Mouse (Mus musculus): ENCODE measurements at regions not wholly inside any gene's neighbourhood (a gene's known extent, or its start where the extent isn't known, plus 50 kb on each side); places are given as distances from the start of the nearest gene placed in this dataset.

DNA sequence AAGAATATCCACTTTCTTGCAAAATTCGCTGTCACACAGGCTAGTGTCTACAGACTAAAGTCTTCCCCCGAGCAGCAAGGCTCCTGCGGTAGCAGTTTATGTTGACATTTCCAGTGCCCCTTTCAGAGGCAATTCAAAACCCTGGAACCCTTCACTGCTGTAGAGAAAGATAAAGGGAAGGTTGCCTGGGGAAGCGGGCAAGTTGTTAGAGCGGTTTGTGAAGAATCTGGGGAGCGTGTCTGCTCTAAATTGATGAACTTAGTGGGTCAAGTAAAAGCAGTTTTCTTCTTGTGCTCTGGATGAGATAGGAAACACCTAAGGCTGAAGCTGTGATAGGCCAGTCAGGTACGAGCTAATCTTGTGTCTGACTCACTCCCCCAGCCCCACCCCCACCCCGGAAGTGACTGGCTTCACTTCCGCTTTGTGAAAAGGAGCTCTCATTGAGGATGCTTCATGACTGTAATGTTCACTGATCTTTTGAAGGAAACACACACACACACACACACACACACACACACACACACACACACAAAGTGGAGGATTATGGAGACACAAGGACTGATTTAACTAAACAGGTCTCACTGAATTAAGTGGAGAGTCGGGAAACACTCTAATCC is 626.6 kb upstream of the Sox9 start:
- DNase-seq (ENCODE audit: extremely low spot score in 1 of 2, low spot score in 1 of 2): no peak

DNA sequence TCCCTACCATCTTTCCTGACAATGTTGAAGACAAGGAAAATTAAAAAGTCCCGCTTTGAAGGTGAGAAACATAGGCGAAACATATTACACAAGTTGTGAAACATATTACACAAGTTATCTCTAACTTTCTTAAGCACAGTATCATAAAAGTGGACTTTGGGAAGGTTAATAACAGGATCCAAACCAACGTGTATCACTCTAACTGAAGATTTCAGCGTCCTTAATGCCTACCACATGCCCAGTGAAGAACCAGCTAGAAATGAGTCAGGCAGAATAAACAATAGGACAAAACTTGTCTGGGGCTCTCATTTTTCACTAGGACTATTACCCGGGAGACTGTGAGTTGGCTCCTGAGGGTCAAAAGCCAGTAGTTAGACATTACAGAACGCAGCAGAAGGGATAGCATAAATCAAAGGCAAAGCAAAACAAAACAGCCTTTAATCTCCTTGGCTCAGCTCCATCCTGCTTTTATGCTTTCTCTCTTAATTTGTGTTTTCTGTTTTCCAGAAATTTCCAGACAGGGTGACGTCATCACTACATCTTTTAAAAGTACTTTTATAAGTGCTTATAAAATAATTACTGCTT is 618.3 kb upstream of the Sox9 start:
- no peak for DNase-seq (ENCODE audit: extremely low spot score in 1 of 2, low spot score in 1 of 2)

DNA sequence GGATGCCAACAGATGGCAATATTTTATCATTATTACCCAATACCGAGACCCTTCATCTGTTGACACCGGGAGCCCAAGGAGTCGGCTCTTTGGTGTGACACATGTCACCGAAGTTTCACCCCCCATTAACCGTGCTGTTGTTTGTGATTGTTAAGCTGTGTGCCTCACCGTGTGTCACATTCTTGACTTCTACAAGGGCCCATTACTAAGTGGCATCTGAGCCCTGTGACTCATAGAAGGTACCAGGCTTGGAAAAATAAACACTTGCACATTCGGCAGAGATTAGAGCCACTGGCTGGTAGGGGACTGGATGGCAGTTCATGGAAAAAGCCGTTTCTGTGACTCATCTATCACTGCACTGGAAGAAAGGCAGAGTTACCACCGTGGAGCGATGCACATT is 608.4 kb upstream of the Sox9 start:
- no peak for DNase-seq (ENCODE audit: extremely low spot score in 1 of 2, low spot score in 1 of 2)

DNA sequence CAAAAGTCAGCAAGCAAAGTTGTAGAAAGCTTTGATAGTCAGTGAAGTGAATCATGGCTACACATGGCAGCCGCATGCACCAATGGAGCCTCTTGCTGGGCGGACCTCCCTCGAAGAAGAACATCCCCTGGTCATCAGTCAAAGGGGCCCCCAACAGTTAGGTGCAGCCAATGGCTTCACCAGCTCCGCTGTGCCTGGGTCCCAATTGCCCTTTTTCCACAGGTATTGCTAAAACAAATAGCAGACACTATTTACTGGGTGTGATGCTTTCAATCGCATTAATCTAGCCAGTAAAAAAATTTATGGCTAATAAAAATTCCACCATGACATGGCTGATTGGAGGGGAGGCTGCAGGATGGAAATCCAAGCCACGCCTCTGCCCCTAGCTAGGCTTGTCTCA is 606.7 kb upstream of the Sox9 start:
- no peak for DNase-seq (ENCODE audit: extremely low spot score in 1 of 2, low spot score in 1 of 2)

DNA sequence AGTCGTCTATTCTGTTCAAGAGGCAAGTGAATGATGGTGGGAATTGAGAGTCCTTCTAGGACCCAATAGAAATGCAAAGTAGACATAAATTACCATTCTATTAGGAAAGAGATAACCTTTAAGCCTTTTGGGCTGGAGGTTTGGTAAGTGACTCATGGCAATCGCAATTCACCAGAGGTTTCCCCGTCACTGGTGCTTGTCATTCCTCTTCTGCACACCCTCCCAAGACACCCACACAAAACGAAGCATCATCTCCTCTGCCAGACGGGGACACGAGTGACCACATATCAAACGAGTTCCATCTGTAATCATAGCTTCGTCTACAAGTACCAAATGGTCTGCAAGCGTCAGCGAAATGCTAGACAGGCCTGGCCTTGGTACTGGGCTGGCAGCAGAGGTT is 601.4 kb upstream of the Sox9 start:
- DNase-seq (ENCODE audit: extremely low spot score in 1 of 2, low spot score in 1 of 2): no peak

DNA sequence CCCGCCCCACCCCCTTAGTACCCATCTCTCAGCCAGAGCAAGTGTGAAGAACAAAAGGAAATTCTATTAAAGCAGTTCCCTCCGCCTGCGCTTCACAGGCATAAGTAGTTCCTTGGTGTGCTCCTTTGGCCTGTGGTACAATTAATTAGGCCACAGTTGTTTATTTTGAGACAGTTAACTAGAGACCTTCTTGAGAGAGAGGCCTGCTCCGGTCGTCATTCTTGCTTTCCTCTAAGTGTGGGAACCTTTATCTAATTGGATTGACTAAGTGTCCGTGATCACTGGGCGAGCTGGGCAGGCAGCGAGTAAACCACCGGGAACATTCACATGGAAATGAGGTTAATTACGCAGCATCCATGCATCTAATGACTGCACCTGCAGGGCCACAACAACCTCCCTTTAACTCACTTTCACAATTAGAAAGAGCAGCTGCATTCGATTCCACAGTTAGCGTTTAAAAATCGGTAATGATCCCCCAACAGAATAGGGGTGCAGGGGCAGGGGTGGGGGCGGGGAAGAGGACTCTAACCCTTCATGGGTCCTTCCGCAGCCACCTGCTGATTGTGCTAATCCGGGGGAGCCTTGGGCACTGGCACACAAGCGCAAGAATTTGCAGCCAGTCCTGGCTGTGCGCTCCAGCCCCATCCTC is 584.3 kb upstream of the Sox9 start:
- no peak for DNase-seq (ENCODE audit: extremely low spot score in 1 of 2, low spot score in 1 of 2)

DNA sequence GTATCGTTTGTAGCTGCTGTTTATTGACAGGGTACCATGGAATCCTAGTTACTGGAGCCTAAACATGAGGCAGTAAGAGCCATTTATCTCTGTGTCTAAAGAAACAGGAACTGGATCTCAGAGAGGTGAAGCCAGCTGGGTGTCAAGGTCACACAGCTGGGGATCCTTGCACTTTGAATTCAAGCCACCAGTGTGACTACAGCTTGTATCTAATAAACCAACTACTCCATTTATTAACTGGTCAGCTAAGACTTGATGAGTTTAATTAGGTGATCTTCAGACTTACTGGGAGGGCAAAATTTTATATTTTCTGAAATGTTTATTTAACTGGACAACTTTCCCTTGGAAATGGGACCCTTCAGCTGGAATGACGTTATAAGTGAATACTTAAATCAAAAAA is 577.5 kb upstream of the Sox9 start:
- DNase-seq (ENCODE audit: extremely low spot score in 1 of 2, low spot score in 1 of 2): no peak

DNA sequence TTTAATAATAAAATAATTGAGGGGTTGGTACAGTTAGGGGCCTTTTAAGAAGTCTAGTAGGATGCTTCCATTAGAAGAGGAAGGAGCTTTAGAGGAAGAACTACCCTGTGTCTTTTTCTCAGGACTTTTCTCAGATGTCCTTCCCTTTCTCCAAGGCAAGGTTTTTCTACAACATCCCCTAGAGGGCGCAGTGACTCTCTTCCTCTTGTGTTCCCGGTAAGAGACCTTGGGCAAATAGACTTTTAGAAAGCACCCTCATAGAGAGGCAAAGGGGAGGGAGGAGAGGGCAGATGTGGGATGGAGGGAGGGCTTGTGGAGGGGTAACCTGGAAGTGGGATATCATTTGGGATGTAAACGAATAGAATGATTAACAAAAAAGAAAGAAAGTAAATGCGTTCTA is 572.6 kb upstream of the Sox9 start:
- peak; percentile 28 to 84 for DNase-seq (ENCODE audit: extremely low spot score in 1 of 2, low spot score in 1 of 2)

DNA sequence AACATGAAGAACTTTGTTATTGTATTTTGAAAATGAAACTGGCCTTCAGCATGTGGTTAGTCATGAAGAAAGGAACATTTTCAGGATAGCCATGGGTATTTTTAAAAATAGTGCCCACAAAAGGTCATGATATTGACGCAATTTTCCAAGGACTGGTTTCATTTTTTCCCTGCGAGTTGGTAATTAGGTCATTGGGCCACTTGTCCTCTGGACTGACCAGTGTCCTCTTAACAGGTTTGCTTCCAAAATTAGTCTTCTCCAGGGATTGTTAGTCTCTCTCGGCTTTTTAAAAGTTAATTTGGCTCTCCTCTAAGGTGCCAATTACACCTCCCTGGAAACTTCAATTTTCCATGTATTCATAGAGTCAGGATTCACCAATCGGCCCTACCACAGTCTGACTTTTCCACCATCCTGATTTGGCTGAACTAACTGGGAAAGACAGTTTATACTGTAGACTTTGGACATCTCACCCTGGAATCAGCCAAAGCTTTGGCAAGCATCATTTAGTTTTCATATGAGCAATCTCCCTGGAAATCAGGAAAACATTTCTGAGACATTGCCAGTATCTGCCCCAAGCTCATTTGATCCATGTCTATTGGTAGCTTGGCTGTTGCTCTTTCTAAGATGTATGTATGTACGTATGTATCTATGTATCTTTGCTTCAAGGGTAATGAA is 562.8 kb upstream of the Sox9 start:
- DNase-seq (ENCODE audit: extremely low spot score in 1 of 2, low spot score in 1 of 2): no peak

DNA sequence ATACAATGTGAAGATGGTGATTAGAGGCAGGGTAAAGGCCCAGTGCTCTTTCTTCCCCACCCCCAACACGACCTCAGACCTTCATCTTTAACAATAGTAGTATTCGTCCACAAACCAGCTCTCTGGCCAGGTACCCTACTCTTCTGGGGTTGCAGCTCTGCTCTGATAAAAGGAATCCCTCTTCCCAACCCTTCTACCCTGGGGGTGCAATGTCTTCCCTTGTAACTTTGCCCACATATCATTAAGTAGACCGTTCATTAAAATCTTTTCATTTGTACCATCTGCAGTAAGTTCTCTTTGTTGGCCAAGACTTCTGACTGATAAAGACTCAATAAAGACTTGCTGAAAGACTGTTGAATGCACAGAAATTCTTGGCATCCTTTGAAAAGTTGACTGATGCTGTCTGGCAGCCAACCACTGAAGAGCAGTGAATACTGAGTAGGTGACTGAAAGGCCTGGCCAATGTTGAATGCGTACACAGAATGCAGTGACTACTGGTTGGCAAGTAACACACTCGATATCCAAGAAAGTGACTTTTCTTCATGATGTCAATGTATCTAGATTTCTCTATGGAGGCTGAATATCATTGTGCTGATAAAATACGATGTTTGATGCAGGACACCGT is 547.4 kb upstream of the Sox9 start:
- no peak for DNase-seq (ENCODE audit: extremely low spot score in 1 of 2, low spot score in 1 of 2)

DNA sequence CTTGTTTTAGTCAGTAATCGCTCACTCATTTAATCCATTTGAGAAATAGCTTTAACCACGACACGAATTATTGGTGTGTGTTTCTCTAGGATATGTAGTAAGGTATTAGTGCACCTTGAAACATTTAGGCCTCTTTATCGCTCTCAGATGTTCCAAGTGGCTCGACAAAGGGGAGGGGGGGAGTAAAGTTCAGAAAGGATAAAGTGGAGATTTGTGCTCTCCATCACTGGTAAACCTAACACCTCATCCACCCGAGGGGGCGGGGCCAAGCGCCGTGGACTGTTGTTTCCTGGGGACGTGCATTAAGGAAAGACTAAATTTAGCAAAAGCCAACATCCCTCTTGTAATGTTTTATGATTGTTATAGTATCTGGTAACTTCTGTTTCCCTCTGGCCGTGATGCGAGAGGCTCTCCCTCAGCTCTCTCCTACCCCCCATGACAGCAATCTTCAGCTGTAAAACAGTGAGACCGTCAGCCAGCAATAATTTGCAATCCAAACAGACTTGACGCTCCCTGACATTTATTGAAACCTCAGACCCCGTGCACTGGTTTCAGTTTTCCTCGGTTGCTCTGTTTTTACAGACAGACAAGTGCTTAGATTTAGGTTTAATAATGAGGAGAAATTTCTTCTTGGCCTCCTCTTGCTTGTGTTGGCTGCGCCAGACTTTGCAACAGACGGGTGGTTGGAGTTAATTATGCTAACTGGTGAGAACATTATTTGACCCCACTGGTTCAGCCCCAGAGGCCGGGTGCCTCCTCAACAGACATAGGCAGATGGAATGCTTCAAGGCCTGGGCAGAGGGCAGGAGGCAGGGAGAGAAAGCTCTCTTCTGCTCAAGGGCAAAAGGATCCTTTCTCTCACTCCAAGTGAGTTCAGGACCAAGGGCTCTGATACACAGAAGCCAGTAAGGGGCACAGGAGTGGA is 542.8 kb upstream of the Sox9 start:
- no peak for DNase-seq (ENCODE audit: extremely low spot score in 1 of 2, low spot score in 1 of 2)

DNA sequence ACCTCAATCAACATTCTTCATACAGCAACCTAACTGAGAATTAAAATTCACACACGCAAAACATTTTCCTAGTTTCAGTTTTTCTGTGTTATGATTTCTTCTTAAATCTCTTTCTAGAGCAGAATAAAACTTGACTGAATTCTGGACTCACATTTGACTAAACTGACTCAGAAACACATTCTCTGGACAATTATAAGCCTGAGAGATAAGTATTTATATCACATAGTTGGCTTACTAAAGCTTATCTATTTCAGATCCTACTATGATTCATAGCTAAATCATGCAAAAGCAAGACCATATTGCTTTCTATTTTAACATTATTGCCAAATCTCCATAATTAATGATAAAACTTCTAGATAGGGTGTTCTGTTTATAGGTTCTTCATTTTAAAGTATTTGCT is 529.5 kb upstream of the Sox9 start:
- no peak for DNase-seq (ENCODE audit: extremely low spot score in 1 of 2, low spot score in 1 of 2)

DNA sequence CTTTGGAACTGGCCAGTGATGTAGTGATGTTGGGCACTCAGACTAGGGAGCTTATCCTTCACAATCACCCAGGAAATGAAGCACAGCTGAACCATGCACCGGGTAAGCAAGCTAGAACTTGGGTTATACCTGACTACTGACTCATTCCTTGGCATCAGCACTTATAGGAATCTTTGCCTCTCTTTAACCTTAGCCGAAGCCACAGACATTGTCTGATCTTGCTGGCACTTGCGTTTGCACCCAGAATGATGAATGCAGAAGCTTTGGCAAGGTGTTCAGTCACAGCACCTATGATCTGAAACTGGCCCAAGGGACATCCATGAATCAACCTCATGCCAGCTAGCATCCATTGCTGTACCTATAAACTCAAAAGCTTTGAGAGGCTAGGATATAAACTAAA is 529.0 kb upstream of the Sox9 start:
- DNase-seq (ENCODE audit: extremely low spot score in 1 of 2, low spot score in 1 of 2): no peak

DNA sequence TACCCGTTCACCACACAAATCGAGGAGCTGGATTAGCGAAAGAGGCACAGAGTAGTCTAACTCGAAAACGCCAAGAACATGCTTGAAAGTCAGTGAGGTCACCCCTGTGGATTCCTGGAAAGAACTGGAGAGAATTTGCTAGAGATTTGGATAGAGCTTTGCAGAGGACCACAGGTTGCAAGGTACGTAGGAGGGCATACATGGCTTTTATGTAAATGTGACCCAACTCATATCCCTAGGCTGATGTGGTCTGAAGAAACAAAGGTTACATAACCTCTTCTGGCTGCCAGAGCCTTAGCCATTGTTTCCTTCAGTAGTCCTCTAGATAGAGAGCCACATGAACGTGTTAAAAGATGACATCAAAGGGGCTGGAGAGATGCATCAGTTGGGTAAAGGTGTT is 525.7 kb upstream of the Sox9 start:
- no peak for DNase-seq (ENCODE audit: extremely low spot score in 1 of 2, low spot score in 1 of 2)

DNA sequence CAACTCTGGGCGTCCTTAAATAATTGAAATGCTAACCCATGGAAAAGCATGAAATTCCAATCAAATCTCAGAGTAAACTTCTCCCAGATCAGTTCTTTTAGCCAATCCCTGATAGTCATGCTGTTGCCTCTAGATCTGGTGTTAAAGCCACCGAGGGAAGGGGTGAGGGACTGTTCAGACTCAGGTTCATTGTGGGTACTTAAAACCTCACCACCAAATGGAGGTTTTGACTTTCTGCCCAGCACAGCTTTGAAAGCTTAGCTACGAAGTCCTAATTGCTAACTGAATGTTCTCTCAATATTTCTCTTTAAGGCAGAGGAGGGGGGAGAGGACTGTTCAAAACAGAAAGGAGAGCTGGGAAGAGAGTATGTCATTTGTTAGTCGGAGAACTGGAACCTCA is 517.9 kb upstream of the Sox9 start:
- DNase-seq (ENCODE audit: extremely low spot score in 1 of 2, low spot score in 1 of 2): no peak

DNA sequence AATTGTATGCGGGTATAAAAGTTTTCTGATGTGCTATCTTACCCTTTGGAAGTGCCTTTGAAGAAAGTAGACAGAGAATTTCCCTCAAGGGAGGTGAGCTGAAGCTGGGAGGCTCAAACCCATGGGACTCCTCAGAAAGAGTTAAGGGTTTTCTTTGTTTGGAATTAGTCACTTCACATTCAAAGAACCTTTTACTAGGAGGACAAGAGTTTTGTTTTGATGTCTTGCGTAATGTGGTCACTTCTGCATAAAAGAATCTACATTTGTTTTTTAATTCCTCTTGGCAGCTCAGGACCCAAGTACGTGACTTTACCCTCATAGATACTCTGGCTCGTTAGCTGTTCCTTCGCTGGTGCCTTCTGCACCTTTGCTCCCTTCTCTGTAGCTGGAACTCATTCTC is 511.1 kb upstream of the Sox9 start:
- no peak for DNase-seq (ENCODE audit: extremely low spot score in 1 of 2, low spot score in 1 of 2)

DNA sequence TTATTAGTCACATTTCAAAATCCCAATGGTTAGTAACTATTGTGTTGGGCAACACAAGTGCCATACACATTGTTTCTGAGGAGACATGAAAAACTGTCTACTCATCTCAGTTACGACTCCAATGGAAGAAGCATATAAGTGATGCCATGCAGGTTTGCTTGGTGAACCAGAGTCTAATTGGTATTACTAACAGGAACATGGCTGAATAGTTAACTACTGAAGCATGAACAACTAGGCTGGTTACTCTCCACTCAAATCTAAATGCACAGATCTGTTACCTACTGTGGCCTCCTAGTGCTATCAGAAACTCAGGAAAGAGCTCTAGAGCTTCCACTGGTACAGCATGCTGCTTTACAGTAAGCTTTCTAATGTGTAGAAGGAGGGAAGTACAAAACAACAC is 503.5 kb upstream of the Sox9 start:
- no peak for DNase-seq (ENCODE audit: extremely low spot score in 1 of 2, low spot score in 1 of 2)

DNA sequence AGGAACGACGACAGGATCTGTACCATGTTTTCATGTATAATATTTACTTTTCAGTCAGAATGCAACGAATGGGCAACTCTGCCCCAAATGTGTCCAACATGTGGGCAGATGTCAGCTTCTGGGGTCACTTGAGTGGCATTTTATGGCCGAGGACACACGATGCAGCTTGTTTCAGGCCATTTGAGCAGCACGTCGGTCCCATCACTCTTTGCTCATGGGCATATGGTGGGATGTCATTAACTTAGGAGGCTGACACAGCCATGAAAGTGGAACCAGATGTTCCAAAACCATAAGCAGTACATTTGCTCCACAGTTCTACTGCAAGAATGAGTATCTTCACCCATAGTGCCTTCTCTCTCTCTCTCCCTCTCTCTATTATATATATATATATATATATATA is 499.1 kb upstream of the Sox9 start:
- no peak for DNase-seq (ENCODE audit: extremely low spot score in 1 of 2, low spot score in 1 of 2)

DNA sequence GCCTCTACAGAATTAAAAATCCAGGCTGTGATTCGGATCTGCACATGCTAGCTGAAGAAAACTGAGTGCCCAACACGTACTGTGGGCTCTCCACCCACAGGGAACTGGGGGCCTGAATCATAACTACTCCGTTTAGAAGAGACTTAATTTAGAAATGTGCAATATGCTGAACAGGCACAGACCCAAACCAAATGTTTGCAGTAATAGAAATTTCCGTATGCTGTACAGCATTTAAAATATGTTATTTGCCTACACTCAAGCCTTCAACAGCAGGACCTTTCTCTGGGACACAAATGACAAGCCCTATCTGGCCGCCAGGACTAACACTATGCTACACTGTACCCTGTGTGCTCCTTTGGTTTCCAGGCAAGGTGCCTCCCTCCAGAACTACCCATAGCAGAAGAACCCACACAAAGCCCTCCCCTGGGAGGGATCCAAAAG is 483.1 kb upstream of the Sox9 start:
- DNase-seq (ENCODE audit: extremely low spot score in 1 of 2, low spot score in 1 of 2): peak; percentile 37 to 58

DNA sequence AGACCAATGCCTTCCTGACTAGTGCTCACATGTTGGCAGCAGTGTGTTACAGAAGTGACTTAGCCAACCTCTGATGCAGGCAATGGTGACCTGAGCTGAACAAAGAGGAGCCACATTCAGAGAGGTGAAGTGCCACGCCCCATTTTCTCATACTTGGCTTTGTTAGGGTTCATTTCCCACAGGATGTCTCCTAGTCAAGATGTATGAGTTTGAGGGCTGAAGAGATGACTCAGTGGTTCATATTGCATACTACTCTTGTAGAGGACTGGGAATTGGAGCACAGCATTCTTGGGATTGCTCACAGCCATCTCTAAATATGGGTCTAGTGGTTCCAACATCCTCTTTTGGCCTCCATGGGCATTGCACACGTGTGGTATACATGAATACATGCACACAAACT is 478.9 kb upstream of the Sox9 start:
- no peak for DNase-seq (ENCODE audit: extremely low spot score in 1 of 2, low spot score in 1 of 2)

Data from frontal cortex, adult 2 months (tissue).